Mouse (Mus musculus) hindbrain, postnatal 0 days (tissue): ENCODE data around the gene Cldn24. TPM values are rescaled to one million over a fixed set of nuclear protein-coding genes. Genes with fewer than 3 reads are reported as not detected.

Source experiments
- ATAC-seq: fragments of 200-750 bp; cut with Nextera tagmentation; 2 replicates; pipeline ENCODE4 v1.8.0; 2017; ENCODE audit warnings: mild to moderate bottlenecking, moderate TSS enrichment, moderate library complexity
- DNase-seq: peaks from one replicate; pipeline ENCODE4 v3.0.0-alpha.2; 2015; ENCODE audit warnings: low spot score
- H3K27ac ChIP-seq: fragments of 300-500 bp; sonication (generic); 2 replicates; pipeline ENCODE4 v1.5.1; 2014; ENCODE audit warnings: mild to moderate bottlenecking
- H3K27me3 ChIP-seq: fragments of 300-500 bp; sonication (generic); 2 replicates; pipeline ENCODE4 v1.6.1; 2014; ENCODE audit warnings: low read length, mixed read lengths; ENCODE audit not compliant: insufficient read depth
- H3K36me3 ChIP-seq: fragments of 300-500 bp; sonication (generic); 2 replicates; pipeline ENCODE4 v1.6.1; 2014; ENCODE audit warnings: low read length, mixed read lengths; ENCODE audit not compliant: insufficient read depth
- H3K4me1 ChIP-seq: fragments of 300-500 bp; sonication (generic); 2 replicates; pipeline ENCODE4 v1.6.1; 2014; ENCODE audit warnings: antibody characterized with exemption, low read length, mixed read lengths; ENCODE audit not compliant: insufficient read depth
- H3K4me2 ChIP-seq: fragments of 300-500 bp; sonication (generic); 2 replicates; pipeline ENCODE4 v1.6.1; 2014; ENCODE audit warnings: low read depth, mild to moderate bottlenecking, low read length, moderate library complexity, mixed read lengths
- H3K4me3 ChIP-seq: fragments of 300-500 bp; sonication (generic); 2 replicates; pipeline ENCODE4 v1.5.1; 2014; ENCODE audit warnings: low read length
- H3K9ac ChIP-seq: fragments of 300-500 bp; sonication (generic); replicated peaks from 2 replicates; pipeline ENCODE4 v1.6.1; 2014; ENCODE audit warnings: mild to moderate bottlenecking, low read length, moderate library complexity, mixed read lengths
- H3K9me3 ChIP-seq: fragments of 300-500 bp; sonication (generic); 2 replicates; pipeline ENCODE4 v1.6.1; 2016; ENCODE audit warnings: low read length, mixed read lengths
- CTCF ChIP-seq: IDR thresholded peaks from 2 replicates; pipeline ENCODE4 v1.5.1; 2016; ENCODE audit warnings: antibody characterized with exemption, control low read depth, low read depth
- WGBS: fragments of 180-500 bp; shearing (Covaris S2); extraction: QIAGEN DNeasy Blood & Tissue Kit; methylation state at CpG from one replicate; pipeline ENCODE4 v1.1.7; 2014; 5-methylcytosine and 5-hydroxymethylcytosine counted together
- polyA plus RNA-seq: library from polyadenylated mRNA; unstranded; fragments of >200 nt; fragmentation: Nextera tagmentation; extraction: Ambion mirVana; gene quantifications from 2 replicates; pipeline ENCODE4 v1.2.1, GENCODE M21; 2015
- total RNA-seq: library from RNA; depleted of rRNA; stranded (reverse); fragments of >200 nt; gene quantifications from 2 replicates; pipeline ENCODE4 v1.2.3, GENCODE M21; 2014; rRNA removed

Cldn24 gene
- total RNA-seq, result not detected in 2 replicates
- not detected in 2 replicates for polyA plus RNA-seq

DNA sequence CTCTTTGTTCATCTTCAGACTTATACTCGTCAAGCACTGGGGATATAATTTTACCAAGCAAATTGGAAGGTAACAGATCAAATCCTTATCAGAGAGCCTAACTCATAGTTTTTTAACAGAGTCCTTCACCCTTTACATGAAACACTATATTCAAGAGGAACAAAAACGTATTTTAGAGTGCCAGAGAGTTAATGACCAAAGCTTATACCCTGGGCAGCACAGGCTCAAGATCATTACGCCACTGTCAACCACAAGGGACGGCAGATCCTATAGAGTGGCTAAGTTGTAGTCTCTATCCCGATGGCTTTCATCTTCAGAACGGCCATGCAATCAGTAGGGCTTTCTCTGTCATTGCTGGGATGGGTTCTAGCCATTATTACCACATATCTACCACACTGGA lies at the start of gene Cldn24:
Gene Cldn24 (plus strand): TSS at position 301 of the 400 bp plus-strand sequence.
- Histone ChIP-seq H3K4me1 (no peaks in the 10 kb centered on the region; the same call in 1 of the 2 replicates), H3K36me3 (no peaks in the 10 kb centered on the region), H3K9ac (no peak within 1 kb of the TSS), H3K27me3 (no peaks in the 10 kb centered on the region), H3K4me3 (no peak within 1 kb of the TSS), H3K4me2 (no peak within 1 kb of the TSS), H3K9me3 (no peaks in the 10 kb centered on the region), H3K27ac (no peak within 1 kb of the TSS)
- WGBS, result 86% methylated on average over 6 of the region's 6 CpGs
- TF ChIP-seq CTCF, result no peak
- ATAC-seq, result no peak
- no peak for DNase-seq

DNA sequence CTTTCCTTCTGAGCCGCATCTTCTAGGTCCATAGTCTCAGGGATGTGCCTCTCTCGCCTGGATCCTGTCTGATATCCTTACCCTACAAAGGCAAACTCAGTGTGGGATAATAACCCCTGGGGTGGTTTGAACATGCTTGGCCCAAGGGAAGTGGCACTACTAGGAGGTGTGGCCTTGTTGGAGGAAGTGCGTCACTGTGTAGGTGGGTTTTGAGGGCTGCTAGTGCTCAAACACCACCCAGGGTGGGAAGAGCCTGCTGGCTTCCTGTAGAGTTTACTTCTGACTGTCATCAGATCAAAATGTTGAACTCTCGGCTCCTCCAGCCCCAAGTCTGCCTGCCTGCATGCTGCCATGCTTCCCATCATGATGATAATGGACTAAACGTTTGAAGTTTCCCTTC lies 49.0 kb upstream of the Cldn24 start:
- H3K27ac ChIP-seq, result no peak overlapping the region
- no peak for TF ChIP-seq CTCF
- WGBS, result 77% methylated on average over 5 of the region's 5 CpGs
- no peak overlapping the region for H3K9ac ChIP-seq
- H3K36me3 ChIP-seq, result no peaks in the 10 kb centered on the region
- ATAC-seq (no peak), DNase-seq (no peak)
- H3K4me2 ChIP-seq, result no peak overlapping the region
- no peaks in the 10 kb centered on the region for H3K4me1 ChIP-seq
- H3K4me3 ChIP-seq, result no peak overlapping the region
- H3K9me3 ChIP-seq, result no peaks in the 10 kb centered on the region
- no peaks in the 10 kb centered on the region for H3K27me3 ChIP-seq

DNA sequence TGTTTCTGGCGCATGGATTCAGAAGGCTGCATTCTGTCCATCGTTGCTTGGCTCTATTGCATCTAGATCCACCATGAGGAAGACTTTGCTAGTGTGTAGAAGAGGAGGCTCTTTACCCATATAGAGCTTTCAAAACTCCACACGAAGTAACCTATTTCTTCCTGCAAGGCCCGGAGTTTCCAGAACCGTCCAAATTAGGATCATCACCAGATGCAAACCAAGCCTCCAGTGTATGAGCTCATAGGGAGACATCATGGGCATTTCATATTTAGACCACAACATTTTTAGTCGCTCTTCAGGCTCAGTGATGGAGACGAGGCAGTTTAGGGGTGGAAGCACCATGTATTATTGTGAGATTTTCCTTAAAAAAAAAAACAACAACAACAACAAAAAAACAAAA lies 44.5 kb upstream of the Cldn24 start:
- 90% methylated on average over 7 of the region's 7 CpGs for WGBS
- TF ChIP-seq CTCF, result no peak
- no peaks in the 10 kb centered on the region for H3K9me3 ChIP-seq
- H3K4me1 ChIP-seq, result no peaks in the 10 kb centered on the region
- H3K27me3 ChIP-seq, result no peaks in the 10 kb centered on the region
- no peak overlapping the region for H3K27ac ChIP-seq
- H3K9ac ChIP-seq, result no peak overlapping the region
- ATAC-seq (no peak), DNase-seq (no peak)
- no peak overlapping the region for H3K4me3 ChIP-seq
- H3K4me2 ChIP-seq, result no peak overlapping the region
- H3K36me3 ChIP-seq, result no peaks in the 10 kb centered on the region

DNA sequence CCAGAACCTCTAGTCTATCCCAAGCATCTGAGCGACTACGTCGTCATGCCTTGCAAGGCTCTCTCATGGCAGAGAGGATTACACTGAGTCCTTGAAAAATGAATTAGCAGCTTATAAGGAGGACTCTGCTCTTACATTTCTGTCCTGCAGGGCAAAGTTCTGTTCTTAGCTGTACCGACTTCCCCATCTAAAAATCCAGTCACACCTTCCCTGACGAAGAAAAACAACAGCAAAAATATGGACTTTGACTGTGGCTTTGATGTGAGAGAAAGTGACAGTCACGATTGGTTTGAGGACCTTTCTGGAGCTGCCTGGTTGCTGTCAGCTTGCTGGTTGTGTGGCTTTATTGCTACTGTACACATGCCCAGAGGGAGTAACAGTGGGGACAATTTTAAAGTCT lies 42.4 kb upstream of the Cldn24 start:
- H3K4me3 ChIP-seq, result no peak overlapping the region
- 78% methylated on average over 6 of the region's 6 CpGs for WGBS
- no peaks in the 10 kb centered on the region for H3K9me3 ChIP-seq
- H3K4me1 ChIP-seq, result no peaks in the 10 kb centered on the region
- DNase-seq (no peak), ATAC-seq (no peak)
- no peak overlapping the region for H3K27ac ChIP-seq
- H3K4me2 ChIP-seq, result no peak overlapping the region
- H3K27me3 ChIP-seq, result no peaks in the 10 kb centered on the region
- TF ChIP-seq CTCF, result no peak
- no peak overlapping the region for H3K9ac ChIP-seq
- no peaks in the 10 kb centered on the region for H3K36me3 ChIP-seq

DNA sequence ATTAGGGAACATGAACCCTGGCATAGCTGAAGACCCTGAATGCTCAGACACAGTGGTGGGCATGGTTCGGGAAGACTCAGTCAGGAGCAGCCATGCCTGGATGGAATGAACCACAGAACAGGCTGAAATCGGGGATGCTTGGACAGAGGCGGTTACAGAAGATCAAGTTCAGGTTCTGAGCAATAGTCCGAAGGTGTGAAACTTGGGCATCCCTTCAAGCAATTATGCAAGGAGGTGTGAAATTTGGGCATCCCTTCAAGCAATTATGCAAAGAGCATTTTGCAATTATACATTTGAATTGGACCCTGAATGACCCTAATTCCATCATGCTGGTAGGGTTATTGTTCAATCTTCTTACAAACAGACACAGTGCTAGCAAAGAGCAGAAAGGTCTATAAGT lies 40.1 kb upstream of the Cldn24 start:
- Histone ChIP-seq H3K4me3 (no peak overlapping the region), H3K36me3 (no peaks in the 10 kb centered on the region), H3K27ac (no peak overlapping the region), H3K9ac (no peak overlapping the region), H3K4me2 (no peak overlapping the region), H3K9me3 (no peaks in the 10 kb centered on the region), H3K4me1 (no peaks in the 10 kb centered on the region), H3K27me3 (no peaks in the 10 kb centered on the region)
- ATAC-seq (no peak), DNase-seq (no peak)
- 84% methylated on average over 4 of the region's 4 CpGs for WGBS
- no peak for TF ChIP-seq CTCF

DNA sequence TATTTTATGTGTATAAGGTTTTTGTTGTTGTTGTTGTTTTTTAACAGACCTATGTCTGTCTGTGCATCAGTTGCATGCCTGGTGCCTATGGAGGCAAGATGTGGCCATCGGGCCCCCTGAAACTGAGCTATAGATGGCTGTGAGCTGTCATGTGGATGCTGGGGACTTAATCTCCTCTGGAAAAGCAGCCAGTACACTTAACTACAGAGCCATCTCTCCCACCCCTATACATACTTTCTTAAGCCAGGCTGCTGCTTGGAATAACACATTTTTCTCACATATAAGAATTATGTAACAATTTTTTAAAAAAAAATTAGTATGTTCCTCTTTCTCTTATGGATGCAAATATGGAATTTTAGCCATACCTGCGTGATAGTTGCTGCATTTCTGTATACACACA lies 38.4 kb upstream of the Cldn24 start:
- no peak for ATAC-seq
- no peak overlapping the region for H3K27ac ChIP-seq
- WGBS, result 96% methylated on average over 2 of the region's 2 CpGs
- H3K4me3 ChIP-seq, result no peak overlapping the region
- H3K9me3 ChIP-seq, result no peaks in the 10 kb centered on the region
- H3K36me3 ChIP-seq, result no peaks in the 10 kb centered on the region
- no peak overlapping the region for H3K4me2 ChIP-seq
- H3K27me3 ChIP-seq, result no peaks in the 10 kb centered on the region
- DNase-seq, result no peak
- no peak for TF ChIP-seq CTCF
- no peaks in the 10 kb centered on the region for H3K4me1 ChIP-seq
- H3K9ac ChIP-seq, result no peak overlapping the region

DNA sequence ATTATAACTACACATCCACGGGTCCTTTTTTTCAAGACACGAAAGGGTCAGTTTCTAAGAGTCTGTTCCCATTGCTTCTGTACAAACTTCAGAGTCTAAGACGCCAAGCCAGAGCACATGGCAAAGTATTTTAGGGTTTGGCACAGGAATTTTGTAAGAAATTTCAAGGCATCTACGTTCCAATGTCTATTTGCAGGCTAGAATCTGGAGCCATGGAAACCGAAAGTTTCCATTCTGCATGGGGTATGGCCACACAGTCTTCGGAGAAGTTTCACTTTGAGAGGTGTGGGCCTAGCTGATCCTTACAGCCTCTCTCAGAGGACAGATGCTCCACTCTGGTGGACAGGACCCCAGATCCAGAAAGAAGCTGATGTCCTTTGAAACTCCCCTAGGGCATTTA lies 38.0 kb upstream of the Cldn24 start:
- Histone ChIP-seq H3K36me3 (no peaks in the 10 kb centered on the region), H3K27me3 (no peaks in the 10 kb centered on the region), H3K9ac (no peak overlapping the region), H3K4me1 (no peaks in the 10 kb centered on the region), H3K9me3 (no peaks in the 10 kb centered on the region), H3K27ac (no peak overlapping the region), H3K4me3 (no peak overlapping the region), H3K4me2 (no peak overlapping the region)
- ATAC-seq (no peak), DNase-seq (no peak)
- no peak for TF ChIP-seq CTCF
- 89% methylated on average over 6 of the region's 6 CpGs for WGBS
